Mouse (Mus musculus): Measurements from ENCODE around the gene Itpr2. TPM values are rescaled to one million over a fixed set of nuclear protein-coding genes. Genes with fewer than 3 reads are reported as not detected.

The Itpr2 gene
- total RNA-seq, 2 experiments from 2014 or later, result 5.4 to 7.2 TPM

DNA sequence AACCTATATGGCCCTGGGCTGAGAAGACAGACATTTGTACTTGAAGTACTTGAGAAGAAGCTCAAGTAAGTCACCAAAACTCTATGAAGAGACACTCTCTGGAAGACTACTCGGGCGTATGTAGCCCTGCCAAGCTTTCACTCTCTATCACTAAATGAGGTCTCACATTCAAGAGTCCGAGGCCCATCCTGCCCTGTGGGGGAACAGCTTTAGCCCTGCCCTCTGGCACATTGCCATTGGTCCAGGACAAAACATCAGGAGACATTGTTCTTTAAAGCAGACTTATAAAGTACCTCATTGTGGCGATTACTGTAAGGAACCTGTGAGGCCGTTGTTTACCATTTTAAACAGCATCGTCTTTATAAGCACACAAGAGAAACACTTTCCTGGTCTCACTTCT is 77.7 kb downstream of the Itpr2 start:
- DNase-seq (ENCODE audit: low spot score), result no peak

DNA sequence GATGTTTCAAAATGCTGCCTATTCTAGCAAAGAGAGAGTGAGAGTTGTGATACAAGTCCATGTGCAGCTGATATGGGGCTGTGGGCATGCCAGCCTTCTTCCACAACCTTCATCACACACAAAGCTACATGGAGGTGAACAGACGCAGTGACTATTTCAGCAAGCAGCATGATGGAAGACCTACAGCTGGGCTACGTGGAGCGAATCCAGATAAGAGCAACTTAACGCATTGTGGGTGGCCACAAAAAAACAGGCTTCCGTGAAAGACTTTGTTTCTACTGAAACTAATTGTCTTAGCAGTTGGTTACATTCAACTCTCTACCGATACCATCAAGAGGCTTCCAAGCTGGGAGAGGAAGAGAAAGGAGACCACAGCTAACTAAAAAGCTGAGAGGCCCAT is 81.3 kb downstream of the Itpr2 start:
- no peak for DNase-seq (ENCODE audit: low spot score)

- DNase-seq (ENCODE audit: low spot score), result no peak
These were observed 85.6 kb downstream of the Itpr2 start for GRCm38 (mm10) chr6:146416461-146416860.

DNA sequence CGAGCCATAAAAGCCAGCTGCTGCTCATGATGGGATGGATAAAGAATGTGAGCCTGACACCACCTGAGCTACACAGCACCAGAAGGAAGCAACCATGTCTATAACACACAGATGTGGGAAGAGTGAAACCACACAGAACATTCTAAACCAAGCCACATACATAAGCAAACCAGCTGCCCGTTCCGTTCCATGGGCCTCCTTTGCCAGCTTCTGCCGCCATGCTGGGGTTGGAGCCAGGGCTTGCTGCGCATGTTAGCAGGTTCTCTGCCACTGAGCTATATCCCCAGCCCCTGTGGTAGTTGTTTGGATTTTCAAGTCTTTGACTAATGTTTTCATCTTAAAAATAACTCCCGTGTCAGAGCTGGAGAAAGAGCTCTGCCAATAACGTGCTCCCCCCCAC is 87.9 kb downstream of the Itpr2 start:
- DNase-seq (ENCODE audit: low spot score), result no peak

GRCm38 (mm10) chr6:146411446-146412070 is 90.5 kb downstream of the Itpr2 start:
- DNase-seq (ENCODE audit: low spot score), result no peak

GRCm38 (mm10) chr6:146410427-146410810 is 91.6 kb downstream of the Itpr2 start:
- DNase-seq (ENCODE audit: low spot score), result no peak

DNA sequence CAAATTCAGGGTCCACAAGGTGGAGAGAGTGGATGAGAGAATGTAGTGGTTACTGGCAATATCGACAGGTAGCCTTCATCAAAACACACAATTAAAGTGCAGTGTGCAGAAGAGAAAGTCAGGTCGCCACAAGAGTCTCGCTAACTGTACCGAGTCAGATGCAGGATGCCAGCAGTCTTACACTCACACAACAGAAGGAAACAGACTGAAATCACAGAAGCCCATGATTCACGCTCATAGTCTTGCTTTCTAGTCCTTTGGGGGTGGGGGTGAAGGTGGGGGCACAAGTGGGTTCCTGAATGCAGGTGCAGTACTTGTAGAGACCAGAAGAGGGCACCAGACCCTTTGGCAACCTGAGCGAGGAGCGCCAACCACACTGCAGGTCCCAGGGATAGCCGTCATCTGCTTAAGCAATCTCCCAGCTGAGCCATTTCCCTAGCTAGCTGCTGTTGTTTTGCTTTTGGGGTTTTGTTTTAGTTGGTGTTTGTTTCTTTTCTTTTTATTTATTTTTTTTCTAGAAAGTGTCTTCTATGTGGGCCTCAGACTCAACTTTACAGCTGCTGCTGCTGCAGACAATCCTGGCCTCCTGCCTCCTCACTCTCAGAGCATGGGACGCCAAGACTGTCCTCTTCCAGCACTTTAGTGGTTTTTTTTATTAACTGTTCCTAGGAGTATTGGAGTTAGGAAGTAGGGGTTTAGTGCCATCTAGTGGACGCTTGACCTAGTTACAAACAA is 92.2 kb downstream of the Itpr2 start:
- peak; percentile 83 for DNase-seq (ENCODE audit: low spot score)

GRCm38 (mm10) chr6:146405380-146405779 is 96.6 kb downstream of the Itpr2 start:
- peak; percentile 32 for DNase-seq (ENCODE audit: low spot score)

DNA sequence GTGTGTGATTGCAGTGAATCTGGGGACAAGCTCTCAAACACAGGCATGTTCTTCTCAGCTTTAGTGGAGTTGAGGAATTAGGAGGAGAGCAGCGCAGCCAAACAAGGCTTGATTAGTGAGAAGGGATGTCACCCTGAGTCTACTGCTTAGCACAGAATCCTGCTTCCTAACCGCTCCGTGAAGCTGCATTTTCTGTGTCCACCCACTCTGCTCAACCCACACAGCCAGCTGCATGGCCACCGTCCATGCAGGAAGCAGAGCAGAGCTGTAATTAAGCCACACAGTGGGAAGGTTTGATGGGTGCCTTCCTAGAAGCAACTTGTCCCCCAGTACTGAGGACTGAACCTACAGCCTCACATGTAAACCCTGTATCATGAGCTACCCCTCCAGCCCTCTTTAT is 97.1 kb downstream of the Itpr2 start:
- no peak for DNase-seq (ENCODE audit: low spot score)

GRCm38 (mm10) chr6:146404156-146404555 is 97.9 kb downstream of the Itpr2 start:
- DNase-seq (ENCODE audit: low spot score), result no peak

DNA sequence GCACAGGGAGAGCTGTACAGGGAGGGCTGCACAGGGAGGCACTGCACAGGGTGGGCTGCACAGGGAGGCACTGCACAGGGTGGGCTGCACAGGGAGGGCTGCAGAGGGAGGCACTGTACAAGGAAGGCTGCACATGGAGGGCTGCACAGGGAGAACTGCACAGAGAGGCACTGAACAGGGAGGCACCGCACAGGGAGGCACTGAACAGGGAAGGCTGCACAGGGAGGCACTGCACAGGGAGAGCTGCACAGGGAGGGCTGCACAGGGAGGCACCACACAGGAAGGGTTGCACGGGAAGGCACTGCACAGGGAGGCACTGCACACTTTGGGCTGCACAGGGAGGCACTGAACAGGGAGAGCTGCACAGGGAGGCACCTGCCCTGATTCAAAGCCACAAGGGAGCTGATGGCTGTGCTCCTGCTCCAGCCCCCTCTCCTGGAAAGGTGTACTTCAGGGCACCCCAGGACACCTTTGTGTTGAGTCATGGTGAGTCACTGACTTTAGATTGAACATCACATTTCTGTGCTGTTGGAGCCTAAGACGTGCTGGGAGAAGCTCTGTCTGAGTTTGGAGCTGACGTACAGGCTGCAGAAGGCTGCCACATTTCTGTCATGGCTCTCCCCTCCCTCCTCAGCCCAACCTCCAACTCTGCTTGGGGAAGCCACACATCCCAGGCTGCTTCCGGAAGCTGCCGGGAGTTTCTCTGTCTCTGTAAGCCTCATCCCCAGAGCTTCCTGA is 98.9 kb downstream of the Itpr2 start:
- no peak for DNase-seq (ENCODE audit: low spot score)

DNA sequence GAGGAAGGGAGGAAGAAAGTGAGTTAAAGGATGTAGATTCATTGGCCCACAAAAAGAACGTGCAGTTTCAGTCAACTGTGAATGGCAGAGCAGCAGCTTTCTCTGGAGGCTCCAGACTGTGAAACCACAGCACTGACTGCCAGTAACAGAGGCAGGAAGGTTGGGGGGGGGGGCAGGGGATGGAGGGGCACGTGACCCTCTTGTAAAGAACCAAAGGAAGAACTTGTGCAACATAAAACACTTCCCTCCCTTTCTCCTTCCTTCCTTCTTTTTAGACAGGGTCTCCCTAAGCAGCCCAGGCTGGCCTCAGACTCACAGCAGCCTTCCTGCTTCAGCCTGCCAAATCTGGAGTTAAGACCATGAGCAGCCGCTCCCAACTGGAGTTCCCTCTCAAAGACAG is 104.2 kb downstream of the Itpr2 start:
- no peak for DNase-seq (ENCODE audit: low spot score)

DNA sequence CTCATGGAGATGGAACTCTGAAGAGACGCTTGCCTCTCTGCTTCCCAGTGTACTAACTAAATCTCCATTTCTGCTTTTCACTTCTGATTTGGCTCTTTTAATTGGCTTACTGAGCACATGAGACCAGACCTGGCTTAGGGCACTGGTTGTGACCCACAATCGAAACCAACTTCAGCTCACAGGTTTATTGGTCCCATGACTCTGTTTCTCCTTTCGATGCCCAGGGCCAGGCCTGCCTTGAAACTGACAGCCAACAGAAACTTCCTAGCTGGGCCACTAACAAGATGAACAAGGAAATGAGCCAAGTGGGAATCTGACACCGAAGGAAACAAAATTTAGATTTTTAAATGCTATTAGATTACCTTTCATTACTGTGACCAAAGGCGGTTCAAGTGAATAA is 105.8 kb downstream of the Itpr2 start:
- DNase-seq (ENCODE audit: low spot score), result no peak

GRCm38 (mm10) chr6:146395616-146396015 is 106.4 kb downstream of the Itpr2 start:
- DNase-seq (ENCODE audit: low spot score), result no peak

DNA sequence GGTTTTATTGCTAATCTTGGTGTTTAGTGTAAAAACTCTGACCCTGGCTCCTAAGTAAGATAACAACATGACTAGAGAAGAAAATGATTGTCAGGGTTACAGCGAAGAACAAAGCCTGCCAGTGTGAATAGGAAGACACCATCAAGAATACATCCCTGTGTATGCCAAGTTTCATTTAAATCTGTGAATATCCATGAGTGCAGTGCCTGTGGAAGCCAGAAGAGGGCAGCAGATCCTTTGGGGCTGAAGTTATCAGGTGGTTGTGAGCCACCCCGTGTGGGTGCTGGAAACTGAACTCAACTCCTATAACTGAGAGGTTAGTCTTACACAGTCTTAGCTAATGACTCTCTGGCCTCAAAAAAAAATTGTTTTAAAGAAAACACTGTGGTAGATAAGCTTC is 109.8 kb downstream of the Itpr2 start:
- DNase-seq (ENCODE audit: low spot score), result no peak

DNA sequence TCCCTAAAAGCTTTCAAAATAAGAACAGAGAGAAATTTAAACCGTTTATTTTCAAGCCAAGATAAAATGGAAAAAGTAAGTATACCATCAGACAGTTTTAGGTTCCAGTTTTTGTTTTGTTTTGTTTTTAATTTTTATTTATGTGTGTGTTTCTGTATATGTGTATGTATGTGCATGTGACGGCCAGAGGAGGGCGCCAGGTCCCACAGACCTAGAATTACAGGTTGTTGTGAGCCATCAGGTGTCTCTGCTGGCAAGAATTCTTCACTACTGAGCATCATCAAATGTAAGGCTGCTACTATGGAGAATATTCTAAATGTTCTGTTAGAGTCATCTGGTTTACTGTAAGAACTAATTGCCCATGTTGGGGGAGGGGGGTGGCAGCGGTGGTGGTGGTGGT is 111.9 kb downstream of the Itpr2 start:
- no peak for DNase-seq (ENCODE audit: low spot score)

- no peak for DNase-seq (ENCODE audit: low spot score)
These were observed 114.0 kb downstream of the Itpr2 start for GRCm38 (mm10) chr6:146388010-146388409.

DNA sequence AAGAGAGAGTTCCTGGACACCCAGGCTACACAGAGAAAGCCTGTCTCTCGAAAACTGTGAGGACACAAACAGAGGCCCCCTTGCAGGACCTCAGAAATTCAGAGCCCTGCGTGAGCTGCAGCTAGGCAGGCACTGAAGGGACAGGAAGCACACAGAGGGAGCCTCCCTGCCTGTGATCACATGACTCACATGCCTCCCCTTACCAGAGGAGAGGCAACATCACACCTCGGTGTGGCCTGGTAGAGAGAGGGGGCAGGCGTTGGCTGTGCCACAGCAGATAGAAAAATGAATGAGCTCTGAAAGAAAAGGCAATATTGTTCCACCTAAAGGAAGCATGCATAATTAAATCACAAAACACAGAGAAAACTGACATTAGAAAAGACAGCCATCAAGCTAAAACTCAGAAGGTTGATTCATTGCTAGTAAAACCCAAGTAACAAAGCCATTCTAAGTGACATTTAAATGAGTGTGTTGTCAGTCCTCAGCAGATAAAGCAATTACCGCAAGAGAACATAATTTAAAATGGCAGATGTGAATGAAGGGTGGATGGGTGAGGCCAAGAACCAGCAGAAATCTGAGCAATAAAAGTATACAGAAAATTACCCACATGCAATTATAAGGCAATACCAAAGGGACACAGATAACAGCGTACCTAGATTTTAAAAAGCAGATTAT is 114.8 kb downstream of the Itpr2 start:
- DNase-seq (ENCODE audit: low spot score), result no peak

GRCm38 (mm10) chr6:146379263-146379662 is 122.8 kb downstream of the Itpr2 start:
- peak; percentile 9 for DNase-seq (ENCODE audit: low spot score)

- no peak for DNase-seq (ENCODE audit: low spot score)
These were observed 130.5 kb downstream of the Itpr2 start for GRCm38 (mm10) chr6:146371511-146371910.

DNA sequence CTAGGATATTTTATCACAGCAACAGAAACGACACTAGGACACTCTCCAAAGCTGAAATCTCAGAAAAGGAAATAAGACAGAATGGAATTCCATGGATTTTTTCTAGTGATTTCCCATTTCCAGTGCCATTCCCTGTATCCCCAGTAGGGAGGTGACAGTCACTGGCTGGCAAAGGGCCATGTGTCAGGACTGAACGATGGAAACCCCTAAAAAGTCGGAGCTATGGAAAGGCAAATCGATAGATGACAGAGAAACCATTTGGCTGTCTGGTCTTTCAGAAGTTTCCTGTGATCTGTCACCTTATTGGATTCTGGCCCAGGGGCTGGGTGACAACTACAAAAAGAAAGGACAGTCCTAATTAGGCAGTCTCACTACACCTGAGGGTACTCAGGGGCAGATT is 135.8 kb downstream of the Itpr2 start:
- no peak for DNase-seq (ENCODE audit: low spot score)

GRCm38 (mm10) chr6:146357911-146358310 is 144.1 kb downstream of the Itpr2 start:
- peak; percentile 23 for DNase-seq (ENCODE audit: low spot score)
